Mouse (Mus musculus): ENCODE data around the gene Olfr1438-ps1. TPM values are rescaled to one million over a fixed set of nuclear protein-coding genes. Genes with fewer than 3 reads are reported as not detected.
"Not testable (repeated sequence)": the region's sequence is repeated elsewhere in the genome, so short reads cannot be mapped to it uniquely, and the experiment has no call there.

Olfr1438-ps1 gene
- not detected in 2 replicates for total RNA-seq (2017)

GRCm38 (mm10) chr19:12335810-12336209, at the start of gene Olfr1438-ps1:
Olfr1438-ps1 (minus strand) TSS chr19:12335910.
- no peak for ATAC-seq (replicated peaks; ENCODE audit: low read depth, poor library complexity, severe bottlenecking)

DNA sequence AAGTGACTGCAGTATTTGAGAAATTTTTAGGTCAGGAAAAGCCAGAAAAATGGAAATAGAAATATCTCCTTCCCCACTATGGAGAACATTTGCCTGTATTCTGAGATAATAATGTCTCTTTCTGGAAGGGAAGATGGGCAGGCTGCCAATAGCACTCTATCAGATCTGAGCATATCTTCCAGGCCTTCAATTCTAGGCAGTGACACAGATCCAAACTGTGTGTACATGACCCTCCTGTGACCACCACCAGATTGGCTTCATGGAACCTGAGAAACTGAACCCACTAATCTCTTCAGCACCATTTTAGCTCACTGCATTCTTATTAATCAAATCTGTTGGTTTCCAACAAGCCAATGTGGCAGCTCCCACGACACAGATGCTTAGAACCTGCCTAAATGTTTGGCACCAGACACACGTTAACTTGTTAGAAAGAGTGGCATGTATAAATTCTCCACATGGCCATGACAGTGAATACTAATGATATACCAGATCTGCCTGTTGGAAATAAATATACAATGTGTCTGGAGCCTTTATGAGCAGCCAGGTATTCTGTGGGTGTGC, 38.8 kb upstream of the Olfr1438-ps1 start:
- ATAC-seq (replicated peaks; ENCODE audit: low read depth, poor library complexity, severe bottlenecking), result no peak

DNA sequence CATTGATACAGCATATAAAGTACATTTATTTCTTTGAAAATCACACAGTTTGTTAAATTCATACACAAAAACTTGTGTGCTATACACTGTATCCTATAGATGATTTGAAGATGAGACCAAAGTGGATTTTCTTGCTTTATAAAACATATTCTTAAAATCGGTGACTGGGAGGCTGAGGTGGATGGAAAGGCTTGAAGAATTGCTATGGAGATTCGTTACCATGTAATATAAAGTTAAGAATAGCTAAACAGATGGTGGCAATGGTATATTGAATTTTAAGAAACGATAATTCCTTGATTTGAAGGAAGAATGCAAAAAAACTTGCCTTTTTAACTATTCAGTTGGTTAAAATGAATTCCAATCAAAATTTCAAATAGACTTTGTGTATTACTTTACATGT, 37.3 kb upstream of the Olfr1438-ps1 start:
- ATAC-seq (replicated peaks; ENCODE audit: low read depth, poor library complexity, severe bottlenecking), result no peak

GRCm38 (mm10) chr19:12325001-12325400, 10.7 kb downstream of the Olfr1438-ps1 start, which contains the start of gene Olfr1437:
Olfr1437 (minus strand) TSS chr19:12325101.
- no peak for ATAC-seq (replicated peaks; ENCODE audit: low read depth, poor library complexity, severe bottlenecking)

DNA sequence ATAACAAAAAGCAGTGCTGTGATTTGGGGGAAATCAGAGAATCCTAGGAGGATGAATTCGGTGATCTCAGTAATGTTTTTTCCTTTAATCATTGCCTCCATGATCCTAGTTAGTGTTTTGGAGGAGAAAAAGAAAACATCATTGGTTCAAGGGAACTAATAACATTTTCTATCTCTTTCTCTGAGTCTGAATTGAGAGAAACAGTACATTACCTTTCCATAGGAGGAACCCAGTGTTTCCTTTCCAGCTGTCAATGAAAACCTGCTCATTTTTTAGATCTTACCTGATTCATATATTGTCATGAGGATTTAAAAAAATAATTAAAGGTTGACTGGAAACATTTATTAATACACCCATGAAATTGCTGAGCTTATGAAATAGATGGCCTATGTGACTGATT, 36.7 kb downstream of the Olfr1438-ps1 start, which contains the start of gene Olfr1436:
Gene Olfr1436, minus strand, starts transcription at position 101 of the 400 bp plus-strand sequence.
- ATAC-seq (replicated peaks; ENCODE audit: low read depth, poor library complexity, severe bottlenecking), result not testable (repeated sequence)

DNA sequence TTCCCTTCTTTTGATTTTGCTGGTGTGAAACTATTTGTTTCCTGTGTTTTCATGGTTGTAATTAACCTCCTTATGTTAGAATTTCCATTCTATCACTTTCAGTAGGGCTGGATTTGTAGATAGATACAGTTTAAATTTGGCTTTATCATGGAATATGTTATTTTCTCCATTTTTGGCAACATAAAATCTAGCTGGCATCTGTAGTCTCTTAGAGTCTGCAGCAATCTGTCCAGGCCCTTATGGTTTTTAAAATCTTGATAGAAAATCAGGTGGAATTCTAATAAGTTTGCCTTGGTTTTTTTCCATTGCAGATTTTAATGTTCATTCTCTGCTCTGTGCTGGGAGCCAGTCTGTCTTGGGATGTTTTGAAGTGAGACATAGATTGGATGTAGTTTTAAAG, 42.7 kb downstream of the Olfr1438-ps1 start:
- ATAC-seq (replicated peaks; ENCODE audit: low read depth, poor library complexity, severe bottlenecking), result no peak

DNA sequence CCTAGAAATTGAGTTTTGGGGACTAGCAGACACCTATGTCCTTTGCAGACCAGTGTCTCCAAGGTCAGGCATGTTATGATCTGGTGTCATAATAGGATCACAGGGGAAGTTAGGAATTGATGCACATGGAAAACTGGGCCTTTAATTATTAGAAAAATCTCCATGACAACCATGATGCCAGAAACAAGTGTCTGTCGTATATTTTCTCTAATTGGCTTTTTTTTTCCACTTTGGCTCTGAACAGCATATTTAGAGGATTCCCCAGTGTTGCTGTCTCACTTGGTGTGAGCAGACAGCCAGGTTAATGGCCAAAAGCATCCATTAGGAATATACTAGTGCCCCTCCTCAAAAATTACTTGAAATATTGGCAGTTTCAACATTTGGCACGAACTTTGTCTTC, 56.2 kb downstream of the Olfr1438-ps1 start, which contains the start of gene Olfr1434:
Gene Olfr1434, plus strand, starts transcription at position 301 of the 400 bp plus-strand sequence.
- no peak for ATAC-seq (replicated peaks; ENCODE audit: low read depth, poor library complexity, severe bottlenecking)

Other genes with a start within 250 kb of the Olfr1438-ps1 start
- gene Olfr1426, start 243.9 kb downstream of the Olfr1438-ps1 start, total RNA-seq (2017), result not detected in 2 replicates
- gene Olfr1427, start 232.6 kb downstream of the Olfr1438-ps1 start, total RNA-seq (2017), result not detected in 2 replicates
- gene Olfr1428, start 220.0 kb downstream of the Olfr1438-ps1 start, total RNA-seq (2017), result not detected in 2 replicates
- not detected in 2 replicates for gene Olfr76, start 212.7 kb downstream of the Olfr1438-ps1 start, total RNA-seq (2017)
- gene Olfr1555-ps1, start 165.8 kb downstream of the Olfr1438-ps1 start, total RNA-seq (2017), result not detected in 2 replicates
- gene Olfr1431, start 135.3 kb downstream of the Olfr1438-ps1 start, total RNA-seq (2017), result not detected in 2 replicates
- not detected in 2 replicates for gene Olfr1432, start 103.3 kb downstream of the Olfr1438-ps1 start, total RNA-seq (2017)
- not detected in 2 replicates for gene Olfr262, start 94.3 kb downstream of the Olfr1438-ps1 start, total RNA-seq (2017)
- not detected in 2 replicates for gene Olfr235, start 74.9 kb downstream of the Olfr1438-ps1 start, total RNA-seq (2017)
- not detected in 2 replicates for gene Olfr1434, start 56.1 kb downstream of the Olfr1438-ps1 start, total RNA-seq (2017)
- not detected in 2 replicates for gene Olfr1436, start 36.8 kb downstream of the Olfr1438-ps1 start, total RNA-seq (2017)
- gene Olfr1437, start 10.8 kb downstream of the Olfr1438-ps1 start, total RNA-seq (2017), result not detected in 2 replicates
- not detected in 2 replicates for gene Olfr1440, start 51.4 kb upstream of the Olfr1438-ps1 start, total RNA-seq (2017)
- not detected in 2 replicates for gene Olfr1441, start 81.5 kb upstream of the Olfr1438-ps1 start, total RNA-seq (2017)
- not detected in 2 replicates for gene Pfpl, start 92.0 kb upstream of the Olfr1438-ps1 start, total RNA-seq (2017)
- 27.4 and 39.1 TPM in 2 replicates for gene Mpeg1, start 124.9 kb upstream of the Olfr1438-ps1 start, total RNA-seq (2017)
- gene Dtx4, start 165.5 kb upstream of the Olfr1438-ps1 start, total RNA-seq (2017), result 11.4 and 14.4 TPM in 2 replicates
- gene Fam111a, start 209.8 kb upstream of the Olfr1438-ps1 start, total RNA-seq (2017), result 182 and 222 TPM in 2 replicates